Mouse (Mus musculus): ENCODE measurements around the gene Sox10.

The Sox10 gene

GRCm38 (mm10) chr15:79126217-79126932 lies 38.7 kb downstream of the Sox10 start:
- H3K27me3 ChIP-seq (ENCODE audit: insufficient read depth, low read length), result 0 out of 2 replicates have a peak, but pooled peaks cover 11% of the 10 kb centered on the region
- peaks cover 61% of the 10 kb centered on the region for H3K4me1 ChIP-seq (replicated peaks; ENCODE audit: low read depth, low read length)
- peak overlapping the region; percentile 56 for H3K4me3 ChIP-seq (replicated peaks; ENCODE audit: low read length)
- H3K36me3 ChIP-seq (ENCODE audit: insufficient read depth, low read length), result peaks cover 30% of the 10 kb centered on the region
- no peaks in the 10 kb centered on the region for H3K9me3 ChIP-seq (ENCODE audit: low read length)
- no peak for TF ChIP-seq POU5F1 (IDR thresholded peaks at IDR 0.05; ENCODE audit: borderline replicate concordance, low read length)
- peak; percentile 76 for TF ChIP-seq CTCF (conservative IDR thresholded peaks at IDR 0.05; ENCODE audit: low read length)
- no peak for TF ChIP-seq NANOG (IDR thresholded peaks at IDR 0.05; ENCODE audit: borderline replicate concordance, low read length)

GRCm38 (mm10) chr15:79124331-79124875 lies 40.6 kb downstream of the Sox10 start:
- H3K36me3 ChIP-seq (ENCODE audit: insufficient read depth, low read length), result peaks cover 19% of the 10 kb centered on the region
- TF ChIP-seq POU5F1 (IDR thresholded peaks at IDR 0.05; ENCODE audit: borderline replicate concordance, low read length) (no peak), NANOG (IDR thresholded peaks at IDR 0.05; ENCODE audit: borderline replicate concordance, low read length) (no peak), CTCF (conservative IDR thresholded peaks at IDR 0.05; ENCODE audit: low read length) (no peak)
- no peaks in the 10 kb centered on the region; the same call in 1 of the 2 replicates for H3K27me3 ChIP-seq (ENCODE audit: insufficient read depth, low read length)
- H3K4me3 ChIP-seq (replicated peaks; ENCODE audit: low read length), result no peak overlapping the region
- no peaks in the 10 kb centered on the region for H3K9me3 ChIP-seq (ENCODE audit: low read length)
- peaks cover 57% of the 10 kb centered on the region for H3K4me1 ChIP-seq (replicated peaks; ENCODE audit: low read depth, low read length)

GRCm38 (mm10) chr15:79123751-79124150 lies 41.3 kb downstream of the Sox10 start:
- Histone ChIP-seq H3K4me1 (replicated peaks; ENCODE audit: low read depth, low read length) (peaks cover 56% of the 10 kb centered on the region), H3K36me3 (ENCODE audit: insufficient read depth, low read length) (peaks cover 18% of the 10 kb centered on the region), H3K4me3 (replicated peaks; ENCODE audit: low read length) (no peak overlapping the region), H3K9me3 (ENCODE audit: low read length) (no peaks in the 10 kb centered on the region), H3K27me3 (ENCODE audit: insufficient read depth, low read length) (no peaks in the 10 kb centered on the region; the same call in 1 of the 2 replicates)
- TF ChIP-seq NANOG (IDR thresholded peaks at IDR 0.05; ENCODE audit: borderline replicate concordance, low read length) (no peak), CTCF (conservative IDR thresholded peaks at IDR 0.05; ENCODE audit: low read length) (no peak), POU5F1 (IDR thresholded peaks at IDR 0.05; ENCODE audit: borderline replicate concordance, low read length) (no peak)

- Histone ChIP-seq H3K4me3 (replicated peaks; ENCODE audit: low read length) (no peak overlapping the region), H3K4me1 (replicated peaks; ENCODE audit: low read depth, low read length) (peaks cover 54% of the 10 kb centered on the region), H3K27me3 (ENCODE audit: insufficient read depth, low read length) (no peaks in the 10 kb centered on the region; the same call in 1 of the 2 replicates), H3K36me3 (ENCODE audit: insufficient read depth, low read length) (peaks cover 16% of the 10 kb centered on the region), H3K9me3 (ENCODE audit: low read length) (no peaks in the 10 kb centered on the region)
- TF ChIP-seq CTCF (conservative IDR thresholded peaks at IDR 0.05; ENCODE audit: low read length) (no peak), POU5F1 (IDR thresholded peaks at IDR 0.05; ENCODE audit: borderline replicate concordance, low read length) (no peak), NANOG (IDR thresholded peaks at IDR 0.05; ENCODE audit: borderline replicate concordance, low read length) (no peak)
These were observed 42.5 kb downstream of the Sox10 start for GRCm38 (mm10) chr15:79122546-79122945.

GRCm38 (mm10) chr15:79122119-79122518 lies 42.9 kb downstream of the Sox10 start:
- Histone ChIP-seq H3K4me3 (replicated peaks; ENCODE audit: low read length) (no peak overlapping the region), H3K36me3 (ENCODE audit: insufficient read depth, low read length) (peaks cover 12% of the 10 kb centered on the region), H3K9me3 (ENCODE audit: low read length) (no peaks in the 10 kb centered on the region), H3K4me1 (replicated peaks; ENCODE audit: low read depth, low read length) (peaks cover 54% of the 10 kb centered on the region), H3K27me3 (ENCODE audit: insufficient read depth, low read length) (no peaks in the 10 kb centered on the region; the same call in 1 of the 2 replicates)
- TF ChIP-seq NANOG (IDR thresholded peaks at IDR 0.05; ENCODE audit: borderline replicate concordance, low read length) (no peak), POU5F1 (IDR thresholded peaks at IDR 0.05; ENCODE audit: borderline replicate concordance, low read length) (no peak), CTCF (conservative IDR thresholded peaks at IDR 0.05; ENCODE audit: low read length) (no peak)

- H3K9me3 ChIP-seq (ENCODE audit: low read length), result no peaks in the 10 kb centered on the region
- peaks cover 5% of the 10 kb centered on the region for H3K36me3 ChIP-seq (ENCODE audit: insufficient read depth, low read length)
- no peaks in the 10 kb centered on the region; the same call in 1 of the 2 replicates for H3K27me3 ChIP-seq (ENCODE audit: insufficient read depth, low read length)
- H3K4me3 ChIP-seq (replicated peaks; ENCODE audit: low read length), result no peak overlapping the region
- TF ChIP-seq POU5F1 (IDR thresholded peaks at IDR 0.05; ENCODE audit: borderline replicate concordance, low read length) (no peak), NANOG (IDR thresholded peaks at IDR 0.05; ENCODE audit: borderline replicate concordance, low read length) (no peak), CTCF (conservative IDR thresholded peaks at IDR 0.05; ENCODE audit: low read length) (no peak)
- peaks cover 65% of the 10 kb centered on the region for H3K4me1 ChIP-seq (replicated peaks; ENCODE audit: low read depth, low read length)
These were observed 45.5 kb downstream of the Sox10 start for GRCm38 (mm10) chr15:79119491-79119890.

- no peaks in the 10 kb centered on the region; the same call in 1 of the 2 replicates for H3K36me3 ChIP-seq (ENCODE audit: insufficient read depth, low read length)
- no peaks in the 10 kb centered on the region for H3K9me3 ChIP-seq (ENCODE audit: low read length)
- H3K27me3 ChIP-seq (ENCODE audit: insufficient read depth, low read length), result peaks cover 17% of the 10 kb centered on the region
- H3K4me3 ChIP-seq (replicated peaks; ENCODE audit: low read length), result no peak overlapping the region
- peaks cover 63% of the 10 kb centered on the region for H3K4me1 ChIP-seq (replicated peaks; ENCODE audit: low read depth, low read length)
- no peak for TF ChIP-seq CTCF (conservative IDR thresholded peaks at IDR 0.05; ENCODE audit: low read length)
- TF ChIP-seq POU5F1 (IDR thresholded peaks at IDR 0.05; ENCODE audit: borderline replicate concordance, low read length), result no peak
- TF ChIP-seq NANOG (IDR thresholded peaks at IDR 0.05; ENCODE audit: borderline replicate concordance, low read length), result no peak
These were observed 49.8 kb downstream of the Sox10 start for GRCm38 (mm10) chr15:79115276-79115675.

- H3K36me3 ChIP-seq (ENCODE audit: insufficient read depth, low read length), result no peaks in the 10 kb centered on the region; the same call in 1 of the 2 replicates
- no peak overlapping the region for H3K4me3 ChIP-seq (replicated peaks; ENCODE audit: low read length)
- no peak for TF ChIP-seq NANOG (IDR thresholded peaks at IDR 0.05; ENCODE audit: borderline replicate concordance, low read length)
- TF ChIP-seq CTCF (conservative IDR thresholded peaks at IDR 0.05; ENCODE audit: low read length), result no peak
- TF ChIP-seq POU5F1 (IDR thresholded peaks at IDR 0.05; ENCODE audit: borderline replicate concordance, low read length), result no peak
These were observed 53.3 kb downstream of the Sox10 start for GRCm38 (mm10) chr15:79111774-79112173.

More at GRCm38 (mm10) chr15:79111774-79112173, 53.3 kb downstream of the Sox10 start:
- Histone ChIP-seq H3K4me1 (replicated peaks; ENCODE audit: low read depth, low read length) (peaks cover 54% of the 10 kb centered on the region), H3K9me3 (ENCODE audit: low read length) (no peaks in the 10 kb centered on the region), H3K27me3 (ENCODE audit: insufficient read depth, low read length) (peaks cover 40% of the 10 kb centered on the region)

Data from E14TG2a.4 (cell line).